In the genomic region with DNA sequence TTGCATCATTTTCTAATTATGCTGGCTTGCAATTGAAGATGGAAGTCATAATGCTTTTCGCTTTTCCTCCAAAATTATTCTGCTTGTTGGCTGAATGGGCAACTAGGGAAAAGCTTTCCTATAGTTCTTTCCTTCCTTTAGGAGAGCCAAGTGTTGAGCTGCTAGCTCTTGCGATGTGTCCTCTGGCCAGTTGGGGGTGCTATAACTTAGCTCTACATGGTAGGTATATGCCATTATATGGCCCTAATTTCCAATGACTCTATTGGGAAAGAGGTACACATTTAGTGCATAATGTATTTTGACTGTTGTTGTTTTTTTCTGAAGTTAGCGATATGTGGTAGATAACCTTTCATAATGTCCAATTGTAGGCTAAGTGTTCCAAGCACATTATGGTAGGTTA, we compare ENCODE assay signal across 18 mouse cellular contexts.
DNase-seq lines count a peak whose midpoint lies in the region; ATAC-seq and TF ChIP-seq lines count a peak whose summit lies in the region.
"Had no signal": no experiment of that assay in that cellular context is flagged by ENCODE, and none has a peak within 500 bp of the region (broad histone marks: within the 10 kb centered on the region; RNA-seq: fewer than 3 reads in every experiment).

No protein-coding gene starts in this region.

- H3K4me1 ChIP-seq in forebrain, embryonic 16.5 days (replicated peaks; ENCODE audit: control insufficient read depth, insufficient read depth, low read length), result no peaks in the 10 kb centered on the region
- H3K4me1 ChIP-seq: embryonic facial prominence, embryonic 10.5 days; forebrain, embryonic 12.5 days; limb, embryonic 13.5 days; midbrain, embryonic 10.5 days; neural tube, embryonic 13.5 days had no signal

- peak; percentile 41 for TF ChIP-seq CTCF in layer of hippocampus, adult 2 months (conservative IDR thresholded peaks at IDR 0.05)

- no peak overlapping the region for H3K4me3 ChIP-seq in layer of hippocampus, adult 2 months
- no peak overlapping the region for H3K4me3 ChIP-seq in forebrain, embryonic 16.5 days (replicated peaks; ENCODE audit: low read length)
- H3K4me3 ChIP-seq: embryonic facial prominence, embryonic 10.5 days; forebrain, embryonic 12.5 days; limb, embryonic 13.5 days; midbrain, embryonic 10.5 days; neural tube, embryonic 13.5 days had no signal

- no peaks in the 10 kb centered on the region for H3K9me3 ChIP-seq in forebrain, embryonic 16.5 days (ENCODE audit: control insufficient read depth, low read length)
- H3K9me3 ChIP-seq: embryonic facial prominence, embryonic 10.5 days; forebrain, embryonic 12.5 days; limb, embryonic 13.5 days; midbrain, embryonic 10.5 days; neural tube, embryonic 13.5 days had no signal

- peak; percentile 35; the same call in 1 of the 2 replicates for ATAC-seq in granulocyte monocyte progenitor cell, adult 5-6 weeks (replicated peaks; ENCODE audit: poor library complexity, severe bottlenecking)
- no peak for ATAC-seq in forebrain, embryonic 16.5 days

- H3K4me2 ChIP-seq in forebrain, embryonic 16.5 days (ENCODE audit: low read length), result no peak overlapping the region
- H3K4me2 ChIP-seq: forebrain, embryonic 12.5 days; limb, embryonic 13.5 days; neural tube, embryonic 13.5 days had no signal

- no peaks in the 10 kb centered on the region for H3K36me3 ChIP-seq in forebrain, embryonic 16.5 days (ENCODE audit: control insufficient read depth, insufficient read depth)
- H3K36me3 ChIP-seq: embryonic facial prominence, embryonic 10.5 days; forebrain, embryonic 12.5 days; limb, embryonic 13.5 days; midbrain, embryonic 10.5 days; neural tube, embryonic 13.5 days had no signal

- no peak overlapping the region for H3K9ac ChIP-seq in forebrain, embryonic 16.5 days (replicated peaks; ENCODE audit: low read depth, low read length)
- H3K9ac ChIP-seq: forebrain, embryonic 12.5 days; limb, embryonic 13.5 days; neural tube, embryonic 13.5 days had no signal

- H3K27ac ChIP-seq in layer of hippocampus, adult 2 months, result no peak overlapping the region
- H3K27ac ChIP-seq in forebrain, embryonic 16.5 days (ENCODE audit: low read length), result no peak overlapping the region
- H3K27ac ChIP-seq: embryonic facial prominence, embryonic 10.5 days; forebrain, embryonic 12.5 days; limb, embryonic 13.5 days; midbrain, embryonic 10.5 days; neural tube, embryonic 13.5 days had no signal

- no peak for DNase-seq in layer of hippocampus, adult 2 months (ENCODE audit: low spot score in 2 of 2)
- DNase-seq in layer of hippocampus, postnatal 10 days (ENCODE audit: low spot score in 2 of 2), result no peak
- DNase-seq in 416B (ENCODE audit: low read depth) (peak; percentile 54), ES-CJ7 (ENCODE audit: low read depth, low spot score) (peak; percentile 3)
- DNase-seq in heart, adult 8-10 months (ENCODE audit: low spot score), result no peak
- DNase-seq in natural killer cell, adult 2 months (ENCODE audit: low spot score in 2 of 2), result no peak
- DNase-seq: cerebellum, adult 11-12 months; gastrocnemius, postnatal 25 days; heart, postnatal 4 days; kidney, adult 8-10 months; layer of hippocampus, postnatal 36 days had no signal

- H3K27me3 ChIP-seq in forebrain, embryonic 16.5 days (replicated peaks; ENCODE audit: control insufficient read depth, insufficient read depth, low read length), result no peaks in the 10 kb centered on the region
- H3K27me3 ChIP-seq: forebrain, embryonic 12.5 days; limb, embryonic 13.5 days; neural tube, embryonic 13.5 days had no signal

- WGBS in forebrain, embryonic 16.5 days, result 85% methylated on average over 3 of the region's 3 CpGs

Comparison
In these comparisons a context has a peak if more than half of its experiments do, and no peak if none do; other contexts are left out.
1. DNase-seq: peak in 416B (single experiment) and ES-CJ7 (single experiment); none in layer of hippocampus, adult 2 months (0 of 2), layer of hippocampus, postnatal 10 days (0 of 2), heart, adult 8-10 months (single experiment) and natural killer cell, adult 2 months (0 of 2).